33 mouse cellular contexts compared by ENCODE assay signal in genomic region chr19:35017474-35018208, GRCm38 (mm10).
DNase-seq lines count a peak whose midpoint lies in the region; ATAC-seq and TF ChIP-seq lines count a peak whose summit lies in the region.
"Had no signal": no experiment of that assay in that cellular context is flagged by ENCODE, and none has a peak within 500 bp of the region (broad histone marks: within the 10 kb centered on the region; RNA-seq: fewer than 3 reads in every experiment).

No protein-coding gene starts in this region.

- H3K27me3 ChIP-seq in kidney, adult 2 months (replicated peaks; ENCODE audit: control insufficient read depth, insufficient read depth, low read length), result no peaks in the 10 kb centered on the region
- H3K27me3 ChIP-seq in kidney, embryonic 16.5 days (ENCODE audit: insufficient read depth, low read length), result no peaks in the 10 kb centered on the region
- H3K27me3 ChIP-seq in intestine, embryonic 15.5 days (replicated peaks), result no peaks in the 10 kb centered on the region
- H3K27me3 ChIP-seq: CH12.LX; embryonic facial prominence, embryonic 13.5 days; forebrain, embryonic 12.5 days; forebrain, embryonic 15.5 days; heart, embryonic 13.5 days had no signal

- no peak for TF ChIP-seq CTCF in kidney, adult 2 months (conservative IDR thresholded peaks at IDR 0.05; ENCODE audit: insufficient read depth, insufficient read length, low read depth, low read length)

- H3K4me3 ChIP-seq in kidney, adult 2 months (ENCODE audit: insufficient read depth, low read depth, low read length), result no peak overlapping the region
- no peak overlapping the region for H3K4me3 ChIP-seq in kidney, embryonic 16.5 days (ENCODE audit: low read length)
- no peak overlapping the region for H3K4me3 ChIP-seq in intestine, embryonic 15.5 days (replicated peaks)
- H3K4me3 ChIP-seq: embryonic facial prominence, embryonic 10.5 days; embryonic facial prominence, embryonic 13.5 days; erythroblast, embryonic 14.5 days; forebrain, embryonic 12.5 days; forebrain, embryonic 15.5 days; heart, adult 2 months; heart, embryonic 10.5 days; heart, embryonic 13.5 days had no signal

- no peak for ATAC-seq in kidney, embryonic 16.5 days (ENCODE audit: low FRiP score, low TSS enrichment)
- peak; percentile 82 for ATAC-seq in intestine, embryonic 15.5 days
- ATAC-seq: activated CD4-positive, CD25-positive, alpha-beta regulatory T cell, adult 4 months; forebrain, embryonic 15.5 days; hindbrain, postnatal 0 days; Patski had no signal

- no peaks in the 10 kb centered on the region for H3K36me3 ChIP-seq in kidney, adult 2 months (ENCODE audit: control insufficient read depth, insufficient read depth, low read length)
- H3K36me3 ChIP-seq in kidney, embryonic 16.5 days (ENCODE audit: insufficient read depth, low read length), result no peaks in the 10 kb centered on the region
- no peaks in the 10 kb centered on the region for H3K36me3 ChIP-seq in intestine, embryonic 15.5 days
- H3K36me3 ChIP-seq: embryonic facial prominence, embryonic 10.5 days; embryonic facial prominence, embryonic 13.5 days; forebrain, embryonic 12.5 days; forebrain, embryonic 15.5 days; G1E; heart, embryonic 10.5 days; heart, embryonic 13.5 days had no signal

- WGBS in kidney, adult 2 months, result 49% methylated on average over 4 of the region's 4 CpGs
- WGBS in kidney, embryonic 16.5 days, result 47% methylated on average over 4 of the region's 4 CpGs
- 46% methylated on average over 4 of the region's 4 CpGs for WGBS in intestine, embryonic 15.5 days

- no peak overlapping the region for H3K9ac ChIP-seq in kidney, embryonic 16.5 days (replicated peaks; ENCODE audit: low read length)
- no peak overlapping the region for H3K9ac ChIP-seq in intestine, embryonic 15.5 days
- H3K9ac ChIP-seq: embryonic facial prominence, embryonic 13.5 days; forebrain, embryonic 12.5 days; forebrain, embryonic 15.5 days; heart, embryonic 13.5 days; hindbrain, embryonic 14.5 days had no signal

- H3K27ac ChIP-seq in kidney, adult 2 months (ENCODE audit: insufficient read depth, low read depth, low read length), result no peak overlapping the region
- no peak overlapping the region for H3K27ac ChIP-seq in kidney, embryonic 16.5 days (ENCODE audit: low read length)
- H3K27ac ChIP-seq in intestine, embryonic 15.5 days, result no peak overlapping the region
- H3K27ac ChIP-seq: embryonic facial prominence, embryonic 10.5 days; embryonic facial prominence, embryonic 13.5 days; forebrain, embryonic 12.5 days; forebrain, embryonic 15.5 days; heart, adult 2 months; heart, embryonic 10.5 days; heart, embryonic 13.5 days; hindbrain, embryonic 14.5 days; hindbrain, postnatal 0 days had no signal

- peak; percentile 2 for DNase-seq in kidney, adult 2 months
- DNase-seq in R1 (ENCODE audit: low read depth, low spot score) (peak; percentile 25), liver (no peak)
- DNase-seq in retina, embryonic 14.5 days (ENCODE audit: low spot score), result peak; percentile 24
- DNase-seq in frontal cortex, adult 2 months (ENCODE audit: extremely low spot score in 1 of 2, low spot score in 1 of 2), result no peak
- DNase-seq: adrenal gland, adult 8-10 months; adrenal gland, postnatal 25 days; B cell, adult 2 months; cerebellum, adult 11-12 months; cerebellum, adult 8-10 months; cerebellum, postnatal 10 days; cerebellum, postnatal 36 days; embryo, embryonic 11 days; gastrocnemius, postnatal 10 days; gastrocnemius, postnatal 36 days; heart, adult 2 months; heart, postnatal 14 days; heart, postnatal 4 days had no signal

- H3K4me1 ChIP-seq in kidney, adult 2 months (ENCODE audit: control insufficient read depth, insufficient read depth, low read length), result no peaks in the 10 kb centered on the region; the same call in 1 of the 2 replicates
- H3K4me1 ChIP-seq in kidney, embryonic 16.5 days (ENCODE audit: insufficient read depth, low read length), result no peaks in the 10 kb centered on the region
- H3K4me1 ChIP-seq in intestine, embryonic 15.5 days (replicated peaks), result 0 out of 2 replicates have a peak, but pooled peaks cover 3% of the 10 kb centered on the region
- H3K4me1 ChIP-seq: embryonic facial prominence, embryonic 10.5 days; embryonic facial prominence, embryonic 13.5 days; forebrain, embryonic 12.5 days; forebrain, embryonic 15.5 days; heart, embryonic 10.5 days; heart, embryonic 13.5 days had no signal

- H3K9me3 ChIP-seq in kidney, embryonic 16.5 days (ENCODE audit: low read length), result no peaks in the 10 kb centered on the region
- H3K9me3 ChIP-seq in intestine, embryonic 15.5 days, result no peaks in the 10 kb centered on the region
- H3K9me3 ChIP-seq: embryonic facial prominence, embryonic 10.5 days; embryonic facial prominence, embryonic 13.5 days; forebrain, embryonic 12.5 days; forebrain, embryonic 15.5 days; G1E; heart, embryonic 10.5 days; heart, embryonic 13.5 days had no signal

- TF ChIP-seq POLR2A in kidney, adult 2 months (IDR thresholded peaks at IDR 0.05; ENCODE audit: low read depth, low read length), result no peak

- H3K4me2 ChIP-seq in kidney, embryonic 16.5 days (replicated peaks; ENCODE audit: low read depth, low read length), result no peak overlapping the region
- H3K4me2 ChIP-seq in intestine, embryonic 15.5 days (replicated peaks), result no peak overlapping the region
- H3K4me2 ChIP-seq: embryonic facial prominence, embryonic 13.5 days; forebrain, embryonic 12.5 days; forebrain, embryonic 15.5 days; heart, embryonic 13.5 days; hindbrain, embryonic 14.5 days had no signal

Comparison
In these comparisons a context has a peak if more than half of its experiments do, and no peak if none do; other contexts are left out.
1. DNase-seq: peak in kidney, adult 2 months (single experiment), R1 (single experiment) and retina, embryonic 14.5 days (single experiment); none in liver (single experiment) and frontal cortex, adult 2 months (0 of 2).